Mouse (Mus musculus): Measurements from ENCODE around the gene Barx1.

DNA sequence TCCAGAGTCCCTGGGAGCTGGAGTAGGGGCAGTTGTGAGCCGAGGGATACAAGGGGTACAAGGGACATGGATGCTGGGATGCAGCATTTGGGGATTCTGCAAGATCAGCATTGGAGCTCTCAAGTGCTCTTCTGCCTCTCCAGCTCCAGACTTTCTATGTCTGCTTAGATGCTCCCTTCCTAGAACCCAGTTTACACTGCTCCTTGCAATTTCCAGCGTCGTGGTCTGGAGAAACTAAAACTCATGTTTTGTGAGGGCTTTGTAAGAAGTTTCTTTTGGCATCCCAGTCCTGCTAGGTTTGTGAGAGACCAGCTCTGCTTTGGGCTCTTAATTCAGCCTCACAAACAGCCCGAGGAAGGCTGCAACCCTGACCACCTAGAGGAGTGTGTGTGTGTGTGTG, 4.7 kb downstream of the Barx1 start:
- no peak for TF ChIP-seq POLR2A (IDR thresholded peaks at IDR 0.05; ENCODE audit: insufficient read depth, low read length)
- no peak for TF ChIP-seq EP300 (IDR thresholded peaks at IDR 0.05; ENCODE audit: insufficient read depth, low read depth, low read length)
- no peak for TF ChIP-seq CTCF (IDR thresholded peaks at IDR 0.05; ENCODE audit: low read depth, low read length)

Measured in ES-Bruce4 (cell line).